Mouse (Mus musculus): ENCODE measurements around the gene Setd1a.
"Not testable (repeated sequence)": the region's sequence is repeated elsewhere in the genome, so short reads cannot be mapped to it uniquely, and the experiment has no call there.

Setd1a gene

GRCm38 (mm10) chr7:127766851-127767609 is 9.4 kb upstream of the Setd1a start:
- DNase-seq: no peak

- no peak for DNase-seq
Observed at GRCm38 (mm10) chr7:127767671-127768345, 8.7 kb upstream of the Setd1a start.

GRCm38 (mm10) chr7:127768346-127768996 is 8.0 kb upstream of the Setd1a start:
- peak; percentile 32 to 34 for DNase-seq

GRCm38 (mm10) chr7:127768997-127769593 is 7.4 kb upstream of the Setd1a start:
- DNase-seq: peak; percentile 92 to 95

GRCm38 (mm10) chr7:127769651-127770038 is 6.8 kb upstream of the Setd1a start, which contains the start of gene Orai3:
Gene Orai3 (plus strand): TSS chr7:127769815.
- DNase-seq: peak; percentile 77 to 81

GRCm38 (mm10) chr7:127770039-127770905 is 6.2 kb upstream of the Setd1a start:
- DNase-seq: no peak

GRCm38 (mm10) chr7:127771262-127771661 is 5.2 kb upstream of the Setd1a start:
- DNase-seq: no peak

- no peak for DNase-seq
Observed at GRCm38 (mm10) chr7:127772080-127772479, 4.4 kb upstream of the Setd1a start.

GRCm38 (mm10) chr7:127772557-127772956 is 3.9 kb upstream of the Setd1a start:
- no peak for DNase-seq

GRCm38 (mm10) chr7:127773664-127774384 is 2.6 kb upstream of the Setd1a start:
- peak; percentile 79 to 85 for DNase-seq

- not testable (repeated sequence) for DNase-seq
Observed at GRCm38 (mm10) chr7:127775837-127776236, 633 bp upstream of the Setd1a start.

- peak; percentile 97 to 98 for DNase-seq
Observed at GRCm38 (mm10) chr7:127776878-127777473, 506 bp downstream of the Setd1a start.

GRCm38 (mm10) chr7:127777474-127778266 is 1.2 kb downstream of the Setd1a start:
- peak; percentile 56 to 65 for DNase-seq

- DNase-seq: peak in 1 of 2 experiments; percentile 22
Observed at GRCm38 (mm10) chr7:127778350-127778749, 1.9 kb downstream of the Setd1a start.

GRCm38 (mm10) chr7:127785308-127785707 is 8.8 kb downstream of the Setd1a start, which contains the start of gene Gm49388:
Gene Gm49388 (plus strand): TSS chr7:127785608.
- no peak for DNase-seq

- DNase-seq: peak in 1 of 2 experiments; percentile 27
Observed at GRCm38 (mm10) chr7:127797076-127797845, 20.8 kb downstream of the Setd1a start.

- peak; percentile 95 to 96 for DNase-seq
Observed at GRCm38 (mm10) chr7:127798591-127798990, 22.1 kb downstream of the Setd1a start.

GRCm38 (mm10) chr7:127799211-127799610 is 22.7 kb downstream of the Setd1a start:
- DNase-seq: no peak

- DNase-seq: peak in 1 of 2 experiments; percentile 34
Observed at GRCm38 (mm10) chr7:127799738-127800137, 23.3 kb downstream of the Setd1a start.
